Mouse (Mus musculus) heart, postnatal 0 days (tissue): ENCODE data around the gene Slc44a5.

Source experiments
- CTCF ChIP-seq: IDR thresholded peaks from 2 replicates; pipeline ENCODE4 v1.5.1; 2016; ENCODE audit warnings: antibody characterized with exemption, control low read depth, low read depth
- EP300 ChIP-seq: IDR thresholded peaks from 2 replicates; pipeline ENCODE4 v1.6.1; 2016; ENCODE audit warnings: antibody characterized with exemption, low read depth

- TF ChIP-seq EP300 (no peak), CTCF (no peak)
These were observed 271.7 kb downstream of the Slc44a5 start for GRCm38 (mm10) chr3:154244932-154245331.
